Mouse (Mus musculus) fat pad, adult 2 months (tissue): Measurements from ENCODE around the gene Dnajb2.
"Not testable (repeated sequence)": the region's sequence is repeated elsewhere in the genome, so short reads cannot be mapped to it uniquely, and the experiment has no call there.

Experiments used
- DNase-seq: peaks from one replicate; pipeline ENCODE4 v3.0.0-alpha.2; 2011; ENCODE audit warnings: low read depth, low spot score; ENCODE audit errors: extremely low read depth

Dnajb2 gene

GRCm38 (mm10) chr1:75218227-75219001, 17.8 kb upstream of the Dnajb2 start:
- no peak for DNase-seq

DNA sequence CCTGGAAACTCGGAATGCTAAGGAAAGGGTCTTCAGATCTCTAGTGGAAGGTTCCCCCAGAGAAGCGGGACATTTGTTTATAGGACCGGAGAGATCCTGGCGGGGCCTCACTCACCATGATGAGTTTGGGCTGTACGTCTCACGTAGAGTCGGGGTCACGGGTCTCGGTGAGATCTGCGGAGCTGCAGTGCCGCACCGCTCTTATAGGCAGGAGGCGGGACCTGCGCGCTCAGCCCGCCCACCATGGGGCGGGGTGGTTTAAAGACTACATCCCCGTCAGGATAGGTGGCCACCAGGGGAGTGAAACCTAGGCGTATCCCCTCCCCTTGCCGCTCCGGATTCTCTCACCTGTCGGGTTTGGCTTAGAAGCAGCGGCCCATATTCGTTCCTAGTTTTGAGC, 17.1 kb upstream of the Dnajb2 start:
- DNase-seq = no peak

DNA sequence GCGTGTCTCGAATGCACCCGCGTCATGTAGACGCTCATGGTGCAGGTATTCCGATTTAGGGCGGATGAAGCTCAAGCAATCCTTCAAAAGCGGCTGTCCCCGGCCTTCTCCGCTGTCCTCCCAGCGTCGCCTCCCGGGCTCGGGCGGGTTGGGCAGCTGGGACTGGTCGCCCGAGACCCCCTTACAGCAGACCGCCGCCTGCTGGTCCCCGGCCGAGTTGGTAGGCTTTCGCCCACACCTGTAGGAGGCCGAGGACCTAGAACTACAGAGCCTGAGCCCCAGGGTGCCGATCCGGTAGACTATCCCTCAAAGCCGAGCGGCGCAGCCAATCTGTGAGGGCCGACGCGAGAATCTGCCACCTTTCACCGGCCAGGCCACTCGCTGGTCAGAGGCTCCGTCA, 16.7 kb upstream of the Dnajb2 start, which contains the start of gene Tuba4a:
Gene Tuba4a (minus strand): TSS at position 335 of the 400 bp plus-strand sequence.
- DNase-seq = no peak

GRCm38 (mm10) chr1:75221538-75221937, 14.7 kb upstream of the Dnajb2 start:
- no peak for DNase-seq

- no peak for DNase-seq
Observed at GRCm38 (mm10) chr1:75222926-75223325, 13.3 kb upstream of the Dnajb2 start.

DNA sequence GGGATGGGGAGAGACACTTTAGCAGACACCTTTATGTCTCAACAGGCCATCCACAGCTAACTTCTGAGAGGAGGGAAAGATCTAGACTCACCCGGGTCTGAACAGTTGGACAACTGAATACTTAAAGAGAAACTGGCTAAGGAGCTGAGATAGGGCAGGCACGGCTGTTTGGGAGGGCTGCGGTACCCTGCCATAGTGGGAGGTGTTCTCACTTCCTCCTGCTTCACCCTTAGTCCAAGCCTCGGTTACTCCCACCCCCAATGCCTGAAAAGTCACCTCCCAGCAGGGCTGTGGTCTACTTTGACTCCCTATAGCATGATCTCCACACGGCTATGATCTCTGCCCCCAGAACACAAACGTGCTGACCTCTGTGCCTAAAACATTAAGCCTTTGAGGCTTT, 12.7 kb upstream of the Dnajb2 start:
- DNase-seq = no peak

DNA sequence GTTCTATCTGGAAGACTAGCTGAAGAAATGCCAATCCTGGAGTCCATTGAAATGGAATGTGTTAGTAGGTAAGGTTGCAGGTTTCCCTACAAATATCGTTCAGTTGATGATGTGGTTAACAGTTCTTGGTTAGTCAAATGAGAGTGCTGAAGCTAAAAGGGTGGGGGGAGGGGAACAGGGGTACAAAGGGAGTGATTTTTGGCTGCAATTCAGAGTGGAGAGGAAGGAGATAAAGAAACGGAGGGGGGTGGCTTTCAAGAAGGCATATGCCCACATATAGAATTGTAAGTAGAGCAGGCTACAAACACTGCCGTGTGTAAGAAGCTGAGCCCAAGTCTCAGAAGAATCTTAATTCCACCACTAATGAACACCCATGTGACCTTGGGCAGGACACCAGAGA, 10.7 kb upstream of the Dnajb2 start:
- no peak for DNase-seq

GRCm38 (mm10) chr1:75226138-75226537, 10.1 kb upstream of the Dnajb2 start:
- no peak for DNase-seq

DNA sequence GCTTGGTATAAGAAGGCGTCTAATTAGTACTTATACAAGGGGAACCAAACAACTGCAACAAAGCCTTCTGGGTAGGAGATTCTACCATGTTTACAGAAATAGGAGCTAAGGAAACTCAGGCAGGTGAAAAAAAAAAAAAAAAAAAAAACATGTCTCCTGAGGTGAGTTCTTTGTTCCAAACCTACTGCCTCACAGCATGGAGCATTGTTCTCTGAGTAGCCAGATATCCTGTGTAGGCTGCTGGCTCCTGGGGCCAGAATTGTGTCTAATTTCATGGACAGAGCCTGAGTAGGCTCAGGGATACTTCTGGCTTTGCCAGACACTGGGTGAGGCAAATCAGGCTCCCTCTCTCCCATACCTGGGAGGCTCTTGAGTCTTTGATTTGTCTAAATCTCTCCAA, 8.6 kb upstream of the Dnajb2 start:
- DNase-seq = no peak

GRCm38 (mm10) chr1:75229158-75229557, 7.0 kb upstream of the Dnajb2 start:
- DNase-seq = no peak

DNA sequence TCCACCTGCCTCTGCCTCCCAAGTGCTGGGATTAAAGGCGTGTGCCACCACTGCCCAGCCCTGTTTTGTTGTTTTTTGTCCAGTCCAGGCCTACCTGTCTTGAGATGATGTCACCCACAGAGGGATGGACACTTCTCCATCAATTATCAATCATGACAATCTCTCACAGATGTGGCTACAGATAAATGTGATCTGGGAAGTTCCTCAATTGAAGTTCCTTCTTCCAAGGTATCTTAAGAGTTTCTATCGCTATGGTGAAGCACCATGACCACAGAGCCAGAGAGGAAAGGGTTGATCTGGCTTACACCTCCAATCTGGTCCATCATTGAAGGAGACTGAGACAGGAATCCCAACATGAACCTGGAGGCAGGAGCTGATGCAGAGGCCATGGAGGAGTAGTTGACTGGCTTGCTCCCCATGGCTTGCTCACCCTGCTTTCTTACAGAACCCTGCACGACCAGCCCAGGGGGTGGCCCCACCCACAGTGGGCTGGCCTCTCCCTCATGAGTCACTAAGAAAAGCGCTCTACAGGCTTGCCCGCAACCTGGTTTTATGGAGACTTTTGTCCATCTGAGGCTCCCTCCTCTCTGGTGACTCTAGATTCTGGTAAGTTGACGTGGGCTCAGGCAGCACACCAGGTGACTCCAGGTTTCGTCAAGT, 5.7 kb upstream of the Dnajb2 start:
- DNase-seq = no peak

- DNase-seq = no peak
Observed at GRCm38 (mm10) chr1:75231224-75231623, 5.0 kb upstream of the Dnajb2 start.

- no peak for DNase-seq
Observed at GRCm38 (mm10) chr1:75231664-75232152, 4.5 kb upstream of the Dnajb2 start, which contains the start of gene A630095N17Rik. Gene A630095N17Rik, minus strand, starts transcription at chr1:75232102.

DNA sequence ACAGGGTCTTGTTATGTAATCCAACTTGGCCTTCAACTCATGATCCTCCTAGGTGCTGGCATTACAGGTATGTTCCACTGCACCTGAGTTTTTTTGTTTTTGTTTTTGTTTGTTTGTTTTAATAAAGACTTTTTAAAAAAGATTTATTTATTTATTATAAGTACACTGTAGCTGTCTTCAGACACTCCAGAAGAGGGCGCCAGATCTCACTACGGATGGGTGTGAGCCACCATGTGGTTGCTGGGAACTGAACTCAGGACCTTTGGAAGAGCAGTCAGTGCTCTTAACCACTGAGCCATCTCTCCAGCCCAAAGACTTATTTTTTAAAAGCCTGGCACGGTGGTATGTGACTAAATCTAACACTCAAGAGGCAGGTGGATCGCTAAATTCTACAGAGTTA, 3.7 kb upstream of the Dnajb2 start:
- DNase-seq = not testable (repeated sequence)

- DNase-seq = no peak
Observed at GRCm38 (mm10) chr1:75234606-75235005, 1.6 kb upstream of the Dnajb2 start.

DNA sequence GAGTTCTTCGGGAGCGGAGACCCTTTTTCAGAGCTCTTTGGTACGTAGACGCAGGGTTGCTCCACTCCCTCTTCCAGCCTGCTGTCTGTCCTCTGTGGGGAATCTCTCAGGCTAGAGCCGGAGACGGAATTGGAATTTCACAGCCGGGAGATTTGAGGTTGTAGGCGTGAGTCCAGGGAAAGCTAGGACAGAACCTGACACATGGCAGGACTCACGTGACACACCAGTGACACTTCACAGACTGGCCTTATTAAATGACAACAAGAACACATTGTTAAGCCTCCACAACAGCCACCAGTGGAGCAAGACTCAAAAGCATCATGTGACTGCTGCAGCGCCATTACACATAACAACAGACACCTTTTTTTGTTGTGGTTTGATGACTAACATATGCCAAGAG, 3.4 kb downstream of the Dnajb2 start:
- no peak for DNase-seq

DNA sequence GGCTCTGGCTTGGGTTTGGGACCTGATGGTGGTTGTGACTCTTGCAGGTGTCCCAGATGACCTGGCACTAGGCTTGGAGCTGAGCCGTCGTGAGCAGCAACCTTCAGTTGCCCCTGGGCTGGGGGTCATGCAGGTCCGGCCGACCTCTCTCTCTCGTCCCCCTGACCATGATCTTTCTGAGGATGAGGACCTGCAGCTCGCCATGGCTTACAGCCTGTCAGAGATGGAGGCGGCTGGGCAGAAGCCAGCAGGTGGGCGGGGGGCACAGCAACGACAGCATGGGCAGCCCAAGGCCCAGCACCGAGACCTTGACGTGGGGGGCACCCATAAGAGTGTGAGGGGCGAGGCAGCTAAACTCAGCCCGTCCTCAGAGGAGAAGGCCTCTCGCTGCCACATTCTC, 7.2 kb downstream of the Dnajb2 start:
- DNase-seq = no peak

GRCm38 (mm10) chr1:75244175-75244826, 8.1 kb downstream of the Dnajb2 start:
- DNase-seq = no peak

GRCm38 (mm10) chr1:75244836-75245235, 8.6 kb downstream of the Dnajb2 start:
- DNase-seq = no peak

DNA sequence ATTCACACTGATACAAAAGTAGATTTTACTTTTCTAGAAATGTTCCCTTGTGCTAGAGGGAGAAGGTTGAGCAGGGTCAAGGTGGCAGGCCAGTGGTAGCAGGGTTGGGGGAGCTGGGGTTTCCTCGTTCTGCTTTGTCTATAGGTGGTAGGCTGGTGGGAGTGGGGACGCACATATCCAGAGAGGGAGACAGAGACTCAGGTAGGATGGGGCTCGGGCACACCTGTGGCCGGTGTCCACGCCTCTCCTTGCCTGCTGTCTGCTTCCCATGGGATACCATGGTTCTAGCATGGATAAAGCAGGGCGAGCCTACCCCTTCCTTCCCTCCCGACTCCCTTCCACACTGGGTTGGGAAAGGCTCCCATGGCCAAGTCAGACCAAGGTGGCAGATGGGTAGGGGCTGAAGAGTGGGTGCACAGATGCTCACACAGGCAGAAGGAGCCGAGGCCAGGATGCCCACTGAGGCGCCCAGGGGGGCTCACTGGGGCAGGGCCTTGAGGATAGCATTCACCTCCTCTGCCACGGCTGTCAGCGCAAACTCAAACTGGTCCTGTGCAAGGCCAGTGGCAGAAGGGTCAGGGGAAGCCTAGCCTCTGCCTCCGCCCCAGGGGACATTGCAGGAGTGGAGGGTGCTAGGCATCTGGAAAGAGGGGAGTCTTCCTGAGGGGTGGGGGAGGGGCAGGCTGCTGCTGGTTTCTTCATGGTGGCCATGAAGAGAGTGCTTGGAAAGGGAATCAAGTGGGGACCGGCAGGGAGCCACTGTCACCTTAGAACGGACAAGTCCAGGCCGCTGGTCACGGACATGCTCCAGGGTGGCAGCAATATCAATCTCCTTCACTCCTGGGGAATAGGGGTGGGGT, 11.1 kb downstream of the Dnajb2 start:
- DNase-seq = no peak
